Mouse (Mus musculus): ENCODE results near the gene Nrip3. TPM values are rescaled to one million over a fixed set of nuclear protein-coding genes. Genes with fewer than 3 reads are reported as not detected.

The Nrip3 gene
- polyA plus RNA-seq, 1 experiment, result 0.08 TPM

GRCm38 (mm10) chr7:109754034-109754433 is 27.8 kb downstream of the Nrip3 start:
- Histone ChIP-seq H3K27me3 (ENCODE audit: control insufficient read depth, insufficient read depth, low read length) (no peaks in the 10 kb centered on the region), H3K27ac (ENCODE audit: control insufficient read depth, insufficient read depth, low read length) (no peak overlapping the region), H3K4me1 (replicated peaks; ENCODE audit: control insufficient read depth, insufficient read depth, low read length) (peaks cover 6% of the 10 kb centered on the region), H3K4me3 (ENCODE audit: control insufficient read depth, insufficient read depth, low read length) (no peak overlapping the region), H3K36me3 (ENCODE audit: control insufficient read depth, insufficient read depth, low read length) (no peaks in the 10 kb centered on the region)
- no peak for TF ChIP-seq CTCF (IDR thresholded peaks at IDR 0.05; ENCODE audit: borderline replicate concordance, control insufficient read depth, extremely low read depth, insufficient read depth, low read length, poor library complexity)
- TF ChIP-seq POLR2A (IDR thresholded peaks at IDR 0.05; ENCODE audit: control insufficient read depth, extremely low read depth, insufficient read depth, low read length, poor library complexity), result no peak
- DNase-seq, result no peak
- WGBS, result 98% methylated on average over 8 of the region's 8 CpGs

- WGBS, result 2% methylated on average over 73 of the region's 74 CpGs
- H3K27me3 ChIP-seq (ENCODE audit: control insufficient read depth, insufficient read depth, low read length), result no peaks in the 10 kb centered on the region
- H3K36me3 ChIP-seq (ENCODE audit: control insufficient read depth, insufficient read depth, low read length), result no peaks in the 10 kb centered on the region
- H3K4me1 ChIP-seq (replicated peaks; ENCODE audit: control insufficient read depth, insufficient read depth, low read length), result peaks cover 6% of the 10 kb centered on the region
- TF ChIP-seq CTCF (IDR thresholded peaks at IDR 0.05; ENCODE audit: borderline replicate concordance, control insufficient read depth, extremely low read depth, insufficient read depth, low read length, poor library complexity) (0 out of 2 replicates have a peak, but pooled peaks have one; percentile 46), POLR2A (IDR thresholded peaks at IDR 0.05; ENCODE audit: control insufficient read depth, extremely low read depth, insufficient read depth, low read length, poor library complexity) (peak; percentile 86)
- H3K4me3 ChIP-seq (ENCODE audit: control insufficient read depth, insufficient read depth, low read length), result peak within 1 kb of the TSS; percentile 86
- DNase-seq, result peak; percentile 86
- no peak within 1 kb of the TSS for H3K27ac ChIP-seq (ENCODE audit: control insufficient read depth, insufficient read depth, low read length)
Observed at GRCm38 (mm10) chr7:109752008-109752925, 29.6 kb downstream of the Nrip3 start, which contains the start of gene Tmem9b. Gene Tmem9b (minus strand): TSS chr7:109752875.

GRCm38 (mm10) chr7:109751427-109752007 is 30.3 kb downstream of the Nrip3 start:
- no peaks in the 10 kb centered on the region for H3K27me3 ChIP-seq (ENCODE audit: control insufficient read depth, insufficient read depth, low read length)
- no peak for TF ChIP-seq CTCF (IDR thresholded peaks at IDR 0.05; ENCODE audit: borderline replicate concordance, control insufficient read depth, extremely low read depth, insufficient read depth, low read length, poor library complexity)
- TF ChIP-seq POLR2A (IDR thresholded peaks at IDR 0.05; ENCODE audit: control insufficient read depth, extremely low read depth, insufficient read depth, low read length, poor library complexity), result no peak
- peaks cover 6% of the 10 kb centered on the region for H3K4me1 ChIP-seq (replicated peaks; ENCODE audit: control insufficient read depth, insufficient read depth, low read length)
- no peak overlapping the region for H3K27ac ChIP-seq (ENCODE audit: control insufficient read depth, insufficient read depth, low read length)
- 5% methylated on average over 13 of the region's 13 CpGs for WGBS
- H3K4me3 ChIP-seq (ENCODE audit: control insufficient read depth, insufficient read depth, low read length), result peak overlapping the region; percentile 86
- no peaks in the 10 kb centered on the region for H3K36me3 ChIP-seq (ENCODE audit: control insufficient read depth, insufficient read depth, low read length)
- no peak for DNase-seq

- 91% methylated on average over 1 of the region's 1 CpGs for WGBS
- TF ChIP-seq CTCF (IDR thresholded peaks at IDR 0.05; ENCODE audit: borderline replicate concordance, control insufficient read depth, extremely low read depth, insufficient read depth, low read length, poor library complexity) (no peak), POLR2A (IDR thresholded peaks at IDR 0.05; ENCODE audit: control insufficient read depth, extremely low read depth, insufficient read depth, low read length, poor library complexity) (no peak)
- no peaks in the 10 kb centered on the region for H3K27me3 ChIP-seq (ENCODE audit: control insufficient read depth, insufficient read depth, low read length)
- H3K4me3 ChIP-seq (ENCODE audit: control insufficient read depth, insufficient read depth, low read length), result no peak overlapping the region
- H3K36me3 ChIP-seq (ENCODE audit: control insufficient read depth, insufficient read depth, low read length), result peaks cover 20% of the 10 kb centered on the region
- no peak overlapping the region for H3K27ac ChIP-seq (ENCODE audit: control insufficient read depth, insufficient read depth, low read length)
- DNase-seq, result no peak
- peaks cover 6% of the 10 kb centered on the region for H3K4me1 ChIP-seq (replicated peaks; ENCODE audit: control insufficient read depth, insufficient read depth, low read length)
Observed at GRCm38 (mm10) chr7:109747747-109748146, 34.1 kb downstream of the Nrip3 start.

GRCm38 (mm10) chr7:109741703-109742102 is 40.1 kb downstream of the Nrip3 start:
- Histone ChIP-seq H3K27ac (ENCODE audit: control insufficient read depth, insufficient read depth, low read length) (peak overlapping the region; percentile 21; the same call in 1 of the 2 replicates), H3K36me3 (ENCODE audit: control insufficient read depth, insufficient read depth, low read length) (peaks cover 41% of the 10 kb centered on the region), H3K4me3 (ENCODE audit: control insufficient read depth, insufficient read depth, low read length) (no peak overlapping the region), H3K4me1 (replicated peaks; ENCODE audit: control insufficient read depth, insufficient read depth, low read length) (peaks cover 3% of the 10 kb centered on the region), H3K27me3 (ENCODE audit: control insufficient read depth, insufficient read depth, low read length) (no peaks in the 10 kb centered on the region)
- DNase-seq, result no peak
- TF ChIP-seq POLR2A (IDR thresholded peaks at IDR 0.05; ENCODE audit: control insufficient read depth, extremely low read depth, insufficient read depth, low read length, poor library complexity) (no peak), CTCF (IDR thresholded peaks at IDR 0.05; ENCODE audit: borderline replicate concordance, control insufficient read depth, extremely low read depth, insufficient read depth, low read length, poor library complexity) (no peak)
- 34% methylated on average over 4 of the region's 4 CpGs for WGBS

GRCm38 (mm10) chr7:109741060-109741459 is 40.8 kb downstream of the Nrip3 start:
- WGBS, result 56% methylated on average over 1 of the region's 1 CpGs
- peaks cover 47% of the 10 kb centered on the region for H3K36me3 ChIP-seq (ENCODE audit: control insufficient read depth, insufficient read depth, low read length)

More at GRCm38 (mm10) chr7:109741060-109741459, 40.8 kb downstream of the Nrip3 start:
- Histone ChIP-seq H3K27ac (ENCODE audit: control insufficient read depth, insufficient read depth, low read length) (peak overlapping the region; percentile 79; the same call in 1 of the 2 replicates), H3K4me3 (ENCODE audit: control insufficient read depth, insufficient read depth, low read length) (no peak overlapping the region), H3K27me3 (ENCODE audit: control insufficient read depth, insufficient read depth, low read length) (no peaks in the 10 kb centered on the region), H3K4me1 (replicated peaks; ENCODE audit: control insufficient read depth, insufficient read depth, low read length) (peaks cover 3% of the 10 kb centered on the region)
- no peak for TF ChIP-seq POLR2A (IDR thresholded peaks at IDR 0.05; ENCODE audit: control insufficient read depth, extremely low read depth, insufficient read depth, low read length, poor library complexity)
- no peak for TF ChIP-seq CTCF (IDR thresholded peaks at IDR 0.05; ENCODE audit: borderline replicate concordance, control insufficient read depth, extremely low read depth, insufficient read depth, low read length, poor library complexity)
- DNase-seq, result no peak

Measured in thymus, adult 2 months (tissue).